Mouse (Mus musculus) small intestine, adult 2 months (tissue): Measurements from ENCODE around the gene Cfdp1. TPM values are rescaled to one million over a fixed set of nuclear protein-coding genes. Genes with fewer than 3 reads are reported as not detected.

Source experiments
- H3K27ac ChIP-seq: fragments of 200-500 bp; 2 replicates; pipeline ENCODE4 v1.5.1; 2012; ENCODE audit warnings: low read depth, low read length, control low read depth, inconsistent platforms; ENCODE audit not compliant: insufficient read depth
- H3K27me3 ChIP-seq: fragments of 200-500 bp; 2 replicates; pipeline ENCODE4 v1.6.1; 2012; ENCODE audit warnings: mild to moderate bottlenecking, moderate library complexity, low read length, inconsistent platforms; ENCODE audit not compliant: control insufficient read depth, insufficient read depth
- H3K36me3 ChIP-seq: fragments of 200-500 bp; 2 replicates; pipeline ENCODE4 v1.6.1; 2012; ENCODE audit warnings: mild to moderate bottlenecking, low read length, control low read depth, inconsistent platforms; ENCODE audit not compliant: control insufficient read depth, insufficient read depth
- H3K4me1 ChIP-seq: fragments of 200-500 bp; 2 replicates; pipeline ENCODE4 v1.6.1; 2012; ENCODE audit warnings: low read length, inconsistent platforms, mixed read lengths; ENCODE audit not compliant: control insufficient read depth, insufficient read depth, insufficient read length
- H3K4me3 ChIP-seq: fragments of 200-500 bp; 2 replicates; pipeline ENCODE4 v1.5.1; 2012; ENCODE audit warnings: low read depth, mild to moderate bottlenecking, control low read depth, inconsistent platforms, low read length, moderate library complexity
- CTCF ChIP-seq: fragments of 200-500 bp; IDR thresholded peaks from 2 replicates; pipeline ENCODE4 v1.5.1; 2012; ENCODE audit warnings: low read depth, mild to moderate bottlenecking, control low read depth, inconsistent platforms, low read length, moderate library complexity, mixed read lengths; ENCODE audit not compliant: insufficient replicate concordance, insufficient read length; ENCODE audit errors: extremely low read depth
- POLR2A ChIP-seq: fragments of 200-500 bp; IDR thresholded peaks from 2 replicates; pipeline ENCODE4 v1.6.1; 2012; ENCODE audit warnings: low read depth, mild to moderate bottlenecking, control low read depth, inconsistent platforms, low read length, moderate library complexity
- WGBS: fragments of 180-500 bp; shearing (Covaris S2); methylation state at CpG from one replicate; pipeline ENCODE4 v1.1.7; 2018; 5-methylcytosine and 5-hydroxymethylcytosine counted together
- polyA plus RNA-seq: library from polyadenylated mRNA; depleted of rRNA; stranded (reverse); fragments of >200 nt; gene quantifications from 2 replicates; pipeline ENCODE4 v1.2.3, GENCODE M21; 2012

Gene Cfdp1
- polyA plus RNA-seq, 1 experiment: 0.25 TPM

- no peaks in the 10 kb centered on the region for H3K27me3 ChIP-seq
- TF ChIP-seq POLR2A (no peak), CTCF (no peak)
- H3K36me3 ChIP-seq: no peaks in the 10 kb centered on the region
- H3K4me3 ChIP-seq: no peak overlapping the region
- WGBS: 75% methylated on average over 4 of the region's 4 CpGs
- peaks cover 8% of the 10 kb centered on the region; the same call in 1 of the 2 replicates for H3K4me1 ChIP-seq
- H3K27ac ChIP-seq: no peak overlapping the region
Measured at GRCm38 (mm10) chr8:111787683-111788082, 66.4 kb downstream of the Cfdp1 start.

DNA sequence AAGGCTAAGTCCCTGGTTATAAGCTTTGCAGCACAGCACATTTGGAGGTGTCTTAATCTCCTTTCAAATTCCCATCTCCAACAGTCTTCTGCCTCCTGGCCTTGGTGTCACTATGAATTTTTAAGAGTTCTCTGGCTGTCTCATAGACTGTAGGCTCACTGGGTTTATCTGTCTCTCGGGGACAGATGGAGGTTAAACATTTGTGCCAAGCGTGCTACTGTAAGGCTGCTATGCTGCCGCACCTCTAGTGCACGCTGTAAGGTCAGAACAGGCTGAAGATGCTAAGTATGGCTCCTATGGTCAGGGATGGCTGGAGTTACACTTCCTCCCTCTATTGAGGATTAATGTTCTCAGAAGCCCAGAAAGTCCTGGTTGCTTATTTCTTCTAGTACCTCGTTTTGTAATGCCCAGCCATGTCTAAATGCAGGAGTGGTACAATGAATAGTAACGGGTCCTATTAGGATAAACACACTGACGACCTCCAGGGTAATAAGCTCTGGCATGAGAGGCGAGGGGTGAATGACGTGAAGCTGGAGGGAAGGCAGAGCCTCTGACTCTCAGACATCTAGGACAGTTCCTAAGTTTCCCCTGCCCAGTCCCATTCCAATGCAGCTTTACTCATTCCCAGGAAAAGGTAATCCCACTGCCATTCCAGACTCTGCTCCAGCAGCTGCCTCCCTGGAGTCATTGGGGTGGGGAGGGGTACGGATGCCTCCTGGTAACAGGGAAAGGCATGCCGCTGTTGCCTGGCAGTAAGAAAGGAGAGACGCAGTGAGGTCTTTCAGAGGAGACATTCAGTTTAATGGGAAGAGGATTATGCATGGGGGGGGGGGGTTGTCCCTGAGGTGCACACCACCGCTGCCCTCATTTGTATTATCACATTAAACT is 67.1 kb downstream of the Cfdp1 start:
- Histone ChIP-seq H3K36me3 (no peaks in the 10 kb centered on the region), H3K4me1 (peaks cover 8% of the 10 kb centered on the region; the same call in 1 of the 2 replicates), H3K4me3 (no peak overlapping the region), H3K27ac (no peak overlapping the region), H3K27me3 (no peaks in the 10 kb centered on the region)
- TF ChIP-seq CTCF: no peak
- no peak for TF ChIP-seq POLR2A
- 90% methylated on average over 13 of the region's 13 CpGs for WGBS

DNA sequence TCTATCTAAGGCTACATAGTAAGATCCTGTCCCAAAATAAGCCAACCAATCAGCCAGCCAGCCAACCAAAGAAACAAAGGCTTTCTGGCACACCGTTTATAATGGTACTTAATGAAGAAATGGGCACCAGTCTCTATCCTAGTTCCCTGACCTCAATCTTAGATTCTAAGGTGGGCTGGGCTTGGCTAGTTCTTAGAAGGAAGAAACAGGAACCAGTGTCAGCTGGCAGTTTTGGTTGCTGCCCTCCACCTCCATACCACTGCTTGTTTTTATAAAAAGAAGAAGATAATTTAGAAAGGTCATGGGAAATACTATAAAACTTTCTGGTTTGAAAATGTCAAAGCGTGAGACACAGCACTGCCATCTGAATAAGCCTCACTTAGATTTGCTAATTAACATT is 68.0 kb downstream of the Cfdp1 start:
- Histone ChIP-seq H3K27me3 (no peaks in the 10 kb centered on the region), H3K36me3 (no peaks in the 10 kb centered on the region), H3K27ac (no peak overlapping the region), H3K4me1 (peaks cover 8% of the 10 kb centered on the region; the same call in 1 of the 2 replicates), H3K4me3 (no peak overlapping the region)
- WGBS: 86% methylated on average over 2 of the region's 2 CpGs
- TF ChIP-seq POLR2A (no peak), CTCF (no peak)

DNA sequence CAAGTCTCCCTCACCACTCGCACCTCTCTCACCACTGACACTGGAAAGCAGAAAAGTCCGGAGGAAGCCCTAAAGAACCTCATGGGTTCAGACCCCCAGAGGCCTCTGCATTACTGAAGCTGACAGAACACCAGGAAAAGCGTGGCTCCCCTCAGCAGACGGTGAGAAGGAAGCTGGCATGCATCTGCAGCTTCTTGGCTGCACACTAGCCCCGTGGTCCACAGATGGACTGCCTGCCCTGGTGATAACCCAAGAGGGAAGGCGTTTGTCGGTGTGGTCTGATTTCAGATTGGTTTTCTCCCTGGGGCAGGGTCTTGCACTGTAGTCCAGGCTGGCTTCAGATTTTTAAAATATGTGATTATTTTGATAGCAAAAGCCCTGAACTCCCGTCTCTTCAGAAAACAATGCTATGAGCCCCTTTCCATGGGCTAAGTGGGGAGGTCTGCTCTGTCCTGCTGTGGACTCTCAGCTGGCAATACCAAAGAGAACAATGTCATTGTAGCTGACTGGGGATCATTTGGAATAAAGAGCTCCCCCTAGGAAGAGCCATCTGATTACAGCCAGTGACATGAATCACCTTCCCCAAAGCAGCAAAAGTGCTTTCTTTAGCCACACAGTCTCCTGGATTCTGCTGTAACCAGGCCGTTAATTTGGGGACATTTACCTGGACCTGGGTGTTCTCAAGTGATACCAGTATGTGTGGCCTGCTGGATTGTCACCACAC is 71.3 kb downstream of the Cfdp1 start:
- Histone ChIP-seq H3K27ac (no peak overlapping the region), H3K4me1 (peaks cover 4% of the 10 kb centered on the region; the same call in 1 of the 2 replicates), H3K27me3 (no peaks in the 10 kb centered on the region), H3K4me3 (no peak overlapping the region), H3K36me3 (peaks cover 7% of the 10 kb centered on the region; the same call in 1 of the 2 replicates)
- TF ChIP-seq POLR2A (no peak), CTCF (no peak)
- WGBS: 83% methylated on average over 9 of the region's 9 CpGs

DNA sequence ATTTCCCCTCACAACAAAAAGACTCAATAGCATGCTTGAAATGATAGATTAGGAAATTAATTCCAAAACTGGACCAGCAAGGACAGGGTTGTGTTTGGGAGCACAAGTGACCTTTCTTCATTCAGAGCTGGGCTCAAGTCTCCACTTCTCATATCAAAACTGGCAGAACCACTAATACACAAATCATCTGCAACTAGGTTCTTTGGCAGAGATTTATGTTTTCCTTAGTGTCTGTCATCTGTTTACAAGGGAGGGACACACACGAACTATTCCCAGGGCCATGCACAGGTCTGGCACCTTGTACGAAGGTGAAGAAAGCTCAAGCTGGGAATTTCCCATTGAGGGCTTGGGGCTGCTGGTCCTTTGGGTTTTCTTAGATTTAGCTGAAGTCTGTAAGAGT is 71.9 kb downstream of the Cfdp1 start:
- 62% methylated on average over 2 of the region's 2 CpGs for WGBS
- H3K36me3 ChIP-seq: peaks cover 7% of the 10 kb centered on the region
- H3K4me3 ChIP-seq: no peak overlapping the region
- H3K27me3 ChIP-seq: no peaks in the 10 kb centered on the region
- H3K27ac ChIP-seq: no peak overlapping the region
- H3K4me1 ChIP-seq: peaks cover 4% of the 10 kb centered on the region; the same call in 1 of the 2 replicates
- no peak for TF ChIP-seq CTCF
- no peak for TF ChIP-seq POLR2A

DNA sequence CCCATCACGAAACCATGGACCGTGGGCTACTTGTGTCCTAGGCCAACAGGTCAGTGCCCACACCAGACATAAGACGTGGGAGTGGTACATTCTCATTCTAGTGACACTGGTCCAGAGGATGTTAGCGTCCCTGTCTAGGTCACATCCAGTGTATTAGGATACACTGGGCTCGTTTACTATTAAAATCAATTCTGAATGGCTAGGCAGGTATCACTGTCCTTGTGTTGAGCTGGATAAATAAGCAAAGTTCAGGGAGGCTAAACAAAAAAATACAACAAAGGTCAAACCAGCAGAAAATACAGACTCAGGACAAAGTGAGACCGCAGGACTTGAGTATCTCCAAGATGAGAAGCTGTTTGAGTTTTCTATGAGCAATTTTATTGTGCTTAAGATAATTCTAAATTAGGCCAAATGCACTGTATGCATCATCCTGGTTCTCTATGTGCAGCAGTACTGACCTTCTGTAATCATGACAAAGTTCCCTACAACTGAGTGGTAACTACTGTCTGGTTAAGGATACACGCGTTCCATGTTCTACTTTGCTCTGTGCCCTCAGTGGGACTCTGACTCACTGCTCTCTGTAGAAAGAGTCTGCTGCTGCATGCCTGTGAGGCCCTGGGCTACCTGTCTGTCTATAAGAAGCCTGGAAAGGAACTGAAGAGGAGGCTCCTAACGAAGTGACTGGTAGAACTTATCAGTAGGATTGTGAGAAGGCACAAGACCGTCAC is 73.2 kb downstream of the Cfdp1 start:
- Histone ChIP-seq H3K4me3 (no peak overlapping the region), H3K4me1 (peaks cover 4% of the 10 kb centered on the region; the same call in 1 of the 2 replicates), H3K36me3 (peaks cover 7% of the 10 kb centered on the region), H3K27me3 (no peaks in the 10 kb centered on the region), H3K27ac (peak overlapping the region; percentile 62; the same call in 1 of the 2 replicates)
- TF ChIP-seq POLR2A: no peak
- WGBS: 92% methylated on average over 10 of the region's 10 CpGs

DNA sequence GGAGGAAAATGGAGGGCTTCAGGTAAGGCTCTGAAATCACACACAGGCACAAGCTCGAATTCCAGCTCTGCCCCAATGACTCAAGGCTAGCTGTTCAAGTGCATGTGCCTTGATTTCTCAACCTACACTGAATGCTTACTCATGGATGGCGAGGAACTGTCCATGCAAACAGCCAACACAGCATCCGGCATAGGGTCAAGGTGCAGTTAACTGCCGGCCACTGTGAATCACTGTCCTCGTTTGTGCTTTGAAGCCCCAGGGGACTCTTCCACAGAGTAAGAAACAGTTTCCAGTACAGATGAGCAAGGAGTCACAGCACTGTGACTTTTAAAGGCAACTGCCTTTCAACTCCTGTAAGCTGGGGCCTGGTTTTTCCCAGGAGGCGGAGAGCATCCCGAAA is 74.4 kb downstream of the Cfdp1 start:
- Histone ChIP-seq H3K27me3 (no peaks in the 10 kb centered on the region), H3K4me1 (peaks cover 4% of the 10 kb centered on the region; the same call in 1 of the 2 replicates), H3K27ac (no peak overlapping the region; the same call in 1 of the 2 replicates), H3K4me3 (no peak overlapping the region), H3K36me3 (peaks cover 7% of the 10 kb centered on the region)
- no peak for TF ChIP-seq POLR2A
- TF ChIP-seq CTCF: no peak
- WGBS: 77% methylated on average over 7 of the region's 7 CpGs
